Mouse (Mus musculus) bone marrow macrophage, adult 2 months (primary cell): ENCODE results near the gene Eda2r.

Source experiments
- CTCF ChIP-seq: IDR thresholded peaks from 2 replicates; pipeline ENCODE4 v1.5.1; 2012; ENCODE audit warnings: low read depth, mild to moderate bottlenecking, low read length, moderate library complexity
- POLR2A ChIP-seq: IDR thresholded peaks from 2 replicates; pipeline ENCODE4 v1.6.1; 2012; ENCODE audit warnings: mild to moderate bottlenecking, low read depth, low read length, borderline replicate concordance

GRCm38 (mm10) chrX:97397872-97398271 lies 20.9 kb upstream of the Eda2r start:
- TF ChIP-seq CTCF (no peak), POLR2A (no peak)
